Mouse (Mus musculus) lung, embryonic 14.5 days (tissue): ENCODE data around the gene Cd160. TPM values are rescaled to one million over a fixed set of nuclear protein-coding genes. Genes with fewer than 3 reads are reported as not detected.

ENCODE experiments used
- ATAC-seq: fragments of 200-750 bp; cut with Nextera tagmentation; 2 replicates; pipeline ENCODE4 v1.8.0; 2017; ENCODE audit warnings: mild to moderate bottlenecking, moderate TSS enrichment, moderate library complexity; ENCODE audit not compliant: insufficient read depth
- DNase-seq: peaks from one replicate; pipeline ENCODE4 v3.0.0-alpha.2; 2015
- H3K27ac ChIP-seq: fragments of 300-500 bp; sonication (generic); 2 replicates; pipeline ENCODE4 v1.5.1; 2014; ENCODE audit warnings: low read depth, mild to moderate bottlenecking, moderate library complexity
- H3K27me3 ChIP-seq: fragments of 300-500 bp; sonication (generic); 2 replicates; pipeline ENCODE4 v1.6.1; 2014; ENCODE audit warnings: low read length, control low read depth; ENCODE audit not compliant: insufficient read depth
- H3K36me3 ChIP-seq: fragments of 300-500 bp; sonication (generic); 2 replicates; pipeline ENCODE4 v1.6.1; 2014; ENCODE audit warnings: control low read depth; ENCODE audit not compliant: insufficient read depth
- H3K4me1 ChIP-seq: fragments of 300-500 bp; sonication (generic); 2 replicates; pipeline ENCODE4 v1.6.1; 2014; ENCODE audit warnings: antibody characterized with exemption, control low read depth; ENCODE audit not compliant: insufficient read depth
- H3K4me2 ChIP-seq: fragments of 300-500 bp; sonication (generic); 2 replicates; pipeline ENCODE4 v1.6.1; 2014; ENCODE audit warnings: mild to moderate bottlenecking
- H3K4me3 ChIP-seq: fragments of 300-500 bp; sonication (generic); 2 replicates; pipeline ENCODE4 v1.5.1; 2014; ENCODE audit warnings: low read depth, low read length
- H3K9ac ChIP-seq: fragments of 300-500 bp; sonication (generic); 2 replicates; pipeline ENCODE4 v1.6.1; 2014
- H3K9me3 ChIP-seq: fragments of 300-500 bp; sonication (generic); 2 replicates; pipeline ENCODE4 v1.6.1; 2016; ENCODE audit warnings: low read depth, low read length, control low read depth
- CTCF ChIP-seq: IDR thresholded peaks from 2 replicates; pipeline ENCODE4 v1.5.1; 2016; ENCODE audit warnings: antibody characterized with exemption, low read depth
- WGBS: fragments of 180-500 bp; shearing (Covaris S2); extraction: QIAGEN DNeasy Blood & Tissue Kit; methylation state at CpG from one replicate; pipeline ENCODE4 v1.1.7; 2014; 5-methylcytosine and 5-hydroxymethylcytosine counted together
- polyA plus RNA-seq: library from polyadenylated mRNA; unstranded; fragments of >200 nt; fragmentation: Nextera tagmentation; extraction: Ambion mirVana; gene quantifications from 2 replicates; pipeline ENCODE4 v1.2.1, GENCODE M21; 2014

Gene Cd160
- polyA plus RNA-seq, 1 experiment from 2014 or later: 0.07 TPM

DNA sequence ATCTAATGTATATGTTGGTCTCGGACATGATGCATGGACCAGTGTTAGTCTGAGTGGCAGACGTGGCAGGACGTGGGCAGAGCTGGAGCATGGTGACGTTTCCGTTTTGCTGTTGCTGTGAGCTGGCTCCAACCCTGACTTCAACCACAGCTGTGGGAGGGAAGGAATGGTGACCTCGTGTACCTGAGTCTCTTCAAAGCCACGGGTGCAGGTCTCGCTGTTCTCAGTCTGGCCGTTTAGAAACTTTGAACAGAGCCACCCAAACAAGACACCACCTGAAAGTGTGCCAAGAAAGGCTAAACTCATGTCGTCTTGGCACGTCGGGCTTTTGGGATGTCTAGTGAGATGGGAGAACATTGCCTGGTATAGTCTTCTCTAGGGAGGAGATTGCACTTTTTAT lies 17.8 kb upstream of the Cd160 start:
- no peak overlapping the region for H3K27ac ChIP-seq
- DNase-seq (no peak), ATAC-seq (no peak)
- WGBS: 83% methylated on average over 12 of the region's 12 CpGs
- H3K9ac ChIP-seq: no peak overlapping the region
- no peaks in the 10 kb centered on the region for H3K36me3 ChIP-seq
- no peaks in the 10 kb centered on the region; the same call in 1 of the 2 replicates for H3K4me1 ChIP-seq
- no peaks in the 10 kb centered on the region for H3K27me3 ChIP-seq
- no peak overlapping the region for H3K4me3 ChIP-seq
- H3K9me3 ChIP-seq: no peaks in the 10 kb centered on the region
- H3K4me2 ChIP-seq: no peak overlapping the region
- no peak for TF ChIP-seq CTCF

DNA sequence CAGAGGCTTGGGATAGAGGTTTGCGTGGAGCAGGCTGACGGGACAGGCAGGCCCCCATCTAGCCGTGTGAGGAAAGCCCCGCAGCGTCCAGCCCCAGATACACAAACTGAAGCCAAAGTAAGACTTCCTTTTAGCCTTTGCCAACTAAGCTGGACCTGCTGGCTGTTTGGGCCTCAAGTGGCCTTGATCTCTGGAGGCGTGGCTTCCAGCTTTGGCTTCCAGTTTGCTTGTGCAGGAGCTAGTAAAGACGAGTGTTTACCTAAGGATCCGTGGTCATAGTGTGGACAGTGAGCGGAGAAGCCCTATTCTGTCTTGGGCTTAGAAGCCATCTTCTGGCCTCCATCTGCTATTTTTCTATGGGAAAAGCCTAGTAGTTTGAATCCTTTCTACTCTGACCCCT lies 16.7 kb upstream of the Cd160 start:
- Histone ChIP-seq H3K4me1 (no peaks in the 10 kb centered on the region; the same call in 1 of the 2 replicates), H3K36me3 (no peaks in the 10 kb centered on the region), H3K9ac (no peak overlapping the region), H3K4me3 (no peak overlapping the region), H3K9me3 (no peaks in the 10 kb centered on the region), H3K4me2 (no peak overlapping the region), H3K27ac (no peak overlapping the region), H3K27me3 (no peaks in the 10 kb centered on the region)
- TF ChIP-seq CTCF: no peak
- DNase-seq: no peak
- 58% methylated on average over 9 of the region's 9 CpGs for WGBS
- ATAC-seq: no peak

- H3K4me2 ChIP-seq: no peak overlapping the region
- H3K36me3 ChIP-seq: no peaks in the 10 kb centered on the region
- no peaks in the 10 kb centered on the region; the same call in 1 of the 2 replicates for H3K4me1 ChIP-seq
- no peak overlapping the region for H3K9ac ChIP-seq
- H3K4me3 ChIP-seq: no peak overlapping the region
- no peak overlapping the region for H3K27ac ChIP-seq
- WGBS: 93% methylated on average over 6 of the region's 6 CpGs
- ATAC-seq: no peak
- H3K27me3 ChIP-seq: no peaks in the 10 kb centered on the region
- DNase-seq: no peak
- no peak for TF ChIP-seq CTCF
- H3K9me3 ChIP-seq: no peaks in the 10 kb centered on the region
Observed at GRCm38 (mm10) chr3:96845191-96845590, 16.0 kb upstream of the Cd160 start.

GRCm38 (mm10) chr3:96838996-96839645 lies 10.0 kb upstream of the Cd160 start:
- Histone ChIP-seq H3K36me3 (no peaks in the 10 kb centered on the region), H3K27ac (no peak overlapping the region), H3K4me1 (no peaks in the 10 kb centered on the region), H3K27me3 (no peaks in the 10 kb centered on the region), H3K9me3 (no peaks in the 10 kb centered on the region), H3K4me2 (no peak overlapping the region), H3K9ac (no peak overlapping the region), H3K4me3 (no peak overlapping the region)
- WGBS: 58% methylated on average over 7 of the region's 7 CpGs
- no peak for TF ChIP-seq CTCF
- no peak for DNase-seq
- no peak for ATAC-seq

DNA sequence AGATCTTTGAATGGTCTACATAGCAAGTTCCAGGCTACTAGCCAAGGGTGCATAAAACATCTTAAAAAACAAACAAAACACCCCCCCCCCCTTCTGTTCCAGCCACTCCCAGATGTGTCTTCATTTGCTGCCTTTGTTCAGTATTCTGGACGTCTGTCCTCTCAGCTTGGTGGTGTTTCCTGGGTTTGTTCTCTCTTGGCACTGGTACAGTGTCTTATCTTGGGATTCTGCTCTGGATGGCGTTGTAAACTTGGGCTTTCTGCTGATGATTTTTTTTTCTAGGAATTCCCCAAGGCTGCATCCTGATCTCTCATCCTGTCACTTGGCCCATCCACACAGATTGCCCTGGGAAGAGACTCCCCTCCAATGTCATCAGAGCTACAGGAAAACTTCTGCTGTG lies 7.3 kb upstream of the Cd160 start:
- WGBS: 26% methylated on average over 2 of the region's 2 CpGs
- H3K27me3 ChIP-seq: no peaks in the 10 kb centered on the region
- no peak overlapping the region for H3K4me3 ChIP-seq
- no peaks in the 10 kb centered on the region for H3K36me3 ChIP-seq
- H3K4me2 ChIP-seq: no peak overlapping the region
- H3K9me3 ChIP-seq: no peaks in the 10 kb centered on the region
- no peaks in the 10 kb centered on the region for H3K4me1 ChIP-seq
- TF ChIP-seq CTCF: no peak
- DNase-seq: no peak
- no peak for ATAC-seq
- no peak overlapping the region for H3K9ac ChIP-seq
- no peak overlapping the region for H3K27ac ChIP-seq

DNA sequence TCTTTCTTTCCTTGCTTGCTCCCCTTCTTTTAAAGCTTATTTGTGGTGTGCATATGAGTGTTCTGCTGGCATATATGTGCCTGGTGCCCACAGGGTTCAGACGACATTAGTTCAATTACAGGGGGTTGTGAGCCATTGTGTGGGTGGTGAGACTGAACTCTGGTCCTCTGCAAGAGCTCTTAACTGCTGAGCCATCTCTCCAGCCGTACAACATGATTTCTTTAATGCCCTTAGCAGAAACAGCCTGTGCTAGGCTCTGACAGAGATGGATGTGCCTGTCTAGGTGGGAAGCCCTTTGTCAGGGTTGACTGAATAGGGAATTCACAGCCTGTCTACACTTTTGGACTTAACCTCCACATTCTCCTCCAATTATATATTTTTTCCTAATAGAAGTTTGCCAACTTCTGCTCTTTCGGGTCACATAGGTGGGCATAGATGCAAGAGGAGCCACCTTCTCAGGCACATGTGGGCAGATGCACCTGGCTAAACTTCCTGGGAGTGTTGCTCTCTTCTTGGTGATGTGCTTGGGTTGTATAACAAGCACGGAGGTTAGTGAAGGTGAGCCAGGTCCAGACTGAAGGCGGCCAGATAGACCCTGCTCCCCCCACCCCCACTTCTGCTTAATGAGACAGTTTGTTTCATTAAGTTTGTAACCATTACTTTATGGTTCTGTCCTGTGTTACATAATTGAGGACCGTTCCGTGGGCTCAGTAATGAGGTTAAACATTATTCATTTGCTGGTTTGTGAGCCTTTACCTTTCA lies 5.6 kb upstream of the Cd160 start:
- H3K4me2 ChIP-seq: no peak overlapping the region

GRCm38 (mm10) chr3:96832930-96833329 lies 3.8 kb upstream of the Cd160 start:
- DNase-seq (no peak), ATAC-seq (no peak)
- Histone ChIP-seq H3K27me3 (no peaks in the 10 kb centered on the region), H3K9me3 (no peaks in the 10 kb centered on the region), H3K4me1 (no peaks in the 10 kb centered on the region), H3K4me3 (no peak overlapping the region), H3K4me2 (no peak overlapping the region), H3K27ac (no peak overlapping the region), H3K9ac (no peak overlapping the region), H3K36me3 (no peaks in the 10 kb centered on the region)
- 43% methylated on average over 5 of the region's 5 CpGs for WGBS
- no peak for TF ChIP-seq CTCF

More for the DNA sequence above, 5.6 kb upstream of the Cd160 start:
- no peaks in the 10 kb centered on the region for H3K4me1 ChIP-seq
- no peak for TF ChIP-seq CTCF
- H3K9me3 ChIP-seq: no peaks in the 10 kb centered on the region
- no peaks in the 10 kb centered on the region for H3K27me3 ChIP-seq
- no peak overlapping the region for H3K4me3 ChIP-seq
- DNase-seq: no peak
- ATAC-seq: no peak
- H3K27ac ChIP-seq: no peak overlapping the region
- no peaks in the 10 kb centered on the region for H3K36me3 ChIP-seq
- H3K9ac ChIP-seq: no peak overlapping the region
- WGBS: 70% methylated on average over 7 of the region's 7 CpGs
